Mouse (Mus musculus) left cerebral cortex, postnatal 25 days (tissue): ENCODE data around the gene Erbb4. TPM values are rescaled to one million over a fixed set of nuclear protein-coding genes. Genes with fewer than 3 reads are reported as not detected.

ENCODE experiments used
- DNase-seq, 2 experiments: peaks; one replicate each; pipeline ENCODE4 v3.0.0; 2022; ENCODE audit warnings: low spot score in 2 of 2, mixed read lengths in 1 of 2
- intact Hi-C: fragments of 180-260 bp; cut with DNase I; formaldehyde crosslinking; loops from one replicate; pipeline ENCODE4 v1.15.1; 2025
- total RNA-seq, 2 experiments: library from RNA; stranded (reverse); gene quantifications; 2 replicates each; pipeline ENCODE4 v1.2.3; 2021

The Erbb4 gene
- total RNA-seq, 2 experiments from 2014 or later: 55.8 to 61.4 TPM

- DNase-seq: no peak
- intact Hi-C loops: no loop called here
These were observed 61.5 kb downstream of the Erbb4 start for GRCm38 (mm10) chr1:69046228-69046978.

- intact Hi-C loops: no loop called here
- no peak for DNase-seq
These were observed 80.0 kb downstream of the Erbb4 start for GRCm38 (mm10) chr1:69027816-69028215.

DNA sequence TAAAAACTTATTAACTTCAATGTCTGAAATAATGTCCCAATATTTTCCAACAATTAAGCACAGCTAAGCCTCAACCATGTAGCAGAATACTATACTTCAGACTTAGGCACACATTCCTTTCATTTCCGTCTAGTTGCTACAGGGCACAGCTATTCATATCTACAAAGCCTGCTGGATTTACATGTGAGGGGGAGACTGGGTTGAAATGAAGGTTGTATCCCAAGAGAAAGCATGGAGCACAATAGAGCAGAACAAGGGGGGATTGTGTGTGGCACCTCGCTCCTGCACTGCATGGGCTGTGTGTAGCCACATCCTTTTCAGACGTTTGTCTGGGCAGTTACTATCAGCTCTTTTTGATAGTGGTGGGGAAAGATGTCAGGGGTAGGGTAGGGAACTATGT, 83.0 kb downstream of the Erbb4 start:
- intact Hi-C loops: no loop called here
- no peak for DNase-seq

- DNase-seq: no peak
- intact Hi-C loops: loop anchor here (1.0 kb wide), 1 partner anchor 11 kb away; no protein-coding TSS in a partner anchor
These were observed 84.5 kb downstream of the Erbb4 start for GRCm38 (mm10) chr1:69023157-69023925.

DNA sequence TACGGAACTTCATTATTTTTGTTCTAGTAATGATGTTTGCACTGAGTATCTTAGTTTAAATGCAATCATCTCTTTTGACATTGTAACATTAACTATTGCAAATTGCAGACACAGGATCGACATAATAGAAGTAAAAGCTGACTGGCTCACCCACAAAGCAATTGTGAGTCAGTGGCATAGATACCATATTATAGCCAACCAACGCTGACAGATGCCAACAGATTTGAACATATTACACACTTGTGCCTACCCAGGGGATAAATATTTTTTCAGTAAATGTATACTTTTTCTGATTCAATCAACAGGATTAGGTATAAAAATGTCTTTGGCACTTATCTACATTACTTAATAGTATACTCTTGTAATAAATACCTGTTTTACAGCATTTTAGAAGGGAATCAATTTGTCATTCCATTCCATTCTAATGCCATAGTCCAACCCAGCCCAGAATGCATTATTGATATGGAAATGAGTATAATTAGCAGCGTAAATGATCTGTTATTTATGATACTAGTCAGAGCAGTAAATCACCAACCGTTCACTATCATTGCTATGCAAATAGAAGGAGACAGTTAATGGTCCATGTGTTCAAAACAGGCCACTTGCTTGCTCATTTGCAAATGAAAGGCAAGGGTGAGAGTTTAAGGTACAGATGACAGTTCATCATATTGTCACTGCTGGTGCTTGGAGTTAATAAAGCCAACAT, 97.9 kb downstream of the Erbb4 start:
- intact Hi-C loops: no loop called here

DNA sequence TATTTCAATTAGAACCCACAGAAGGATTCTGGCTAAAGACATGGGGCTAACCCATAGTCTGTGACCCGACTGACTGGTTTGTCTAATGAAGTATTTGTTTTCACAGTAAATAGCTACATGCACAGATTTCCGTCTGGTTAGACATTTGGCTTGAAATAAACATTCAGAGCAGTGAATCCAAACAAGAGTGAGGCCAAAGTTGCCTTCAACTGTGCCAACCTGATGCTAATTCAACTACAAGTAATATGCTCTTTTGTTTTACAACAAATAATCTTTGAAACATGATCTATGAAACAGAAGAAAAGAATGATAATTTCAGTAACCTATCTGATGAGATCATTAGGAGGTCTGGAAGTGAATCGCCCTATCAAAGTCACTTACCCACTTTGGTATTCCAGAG, 106.5 kb downstream of the Erbb4 start:
- DNase-seq: no peak
- intact Hi-C loops: no loop called here

More for the DNA sequence above, 97.9 kb downstream of the Erbb4 start:
- no peak for DNase-seq

DNA sequence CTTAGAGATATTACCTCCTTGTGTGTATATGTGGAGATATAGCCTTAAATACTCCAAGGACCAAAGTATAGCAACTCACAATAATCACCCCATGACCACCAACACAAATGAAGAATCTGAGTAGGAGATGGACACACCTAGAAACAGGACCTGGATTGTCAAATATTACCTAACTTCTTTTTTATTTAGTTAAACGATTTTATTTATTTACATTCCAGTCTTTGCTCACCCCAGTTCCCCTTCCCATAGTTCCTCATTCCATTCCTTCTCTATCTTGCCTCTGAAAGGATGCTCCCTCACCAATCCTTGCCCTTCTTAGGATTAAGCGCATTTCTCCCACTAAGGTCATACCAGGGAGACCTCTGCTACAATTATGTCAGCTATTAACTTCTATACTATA, 128.6 kb downstream of the Erbb4 start:
- intact Hi-C loops: no loop called here
- no peak for DNase-seq

GRCm38 (mm10) chr1:68978571-68978970, 129.3 kb downstream of the Erbb4 start:
- no peak for DNase-seq
- intact Hi-C loops: no loop called here

GRCm38 (mm10) chr1:68973355-68974127, 134.3 kb downstream of the Erbb4 start:
- DNase-seq: no peak
- intact Hi-C loops: no loop called here

DNA sequence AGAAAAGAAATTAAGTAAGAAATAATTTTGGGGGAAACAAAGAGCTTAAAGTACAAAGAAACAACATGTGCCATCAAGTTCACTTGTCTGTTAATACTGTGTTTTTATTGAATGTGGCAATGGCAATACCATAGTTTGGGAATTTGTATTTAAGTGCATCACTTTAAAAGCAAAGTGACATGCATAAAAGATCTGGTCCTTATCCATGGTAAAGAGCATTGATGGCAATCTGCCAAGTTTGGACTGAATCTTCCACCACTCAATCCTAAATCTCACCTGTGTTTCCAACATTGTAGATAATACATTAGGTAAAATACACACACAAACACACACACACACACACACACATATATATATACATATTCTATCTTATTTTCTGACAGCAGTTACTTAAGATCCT, 143.7 kb downstream of the Erbb4 start:
- intact Hi-C loops: no loop called here
- no peak for DNase-seq

GRCm38 (mm10) chr1:68961365-68962116, 146.3 kb downstream of the Erbb4 start:
- intact Hi-C loops: no loop called here
- DNase-seq: no peak

- DNase-seq: no peak
- intact Hi-C loops: no loop called here
These were observed 150.9 kb downstream of the Erbb4 start for GRCm38 (mm10) chr1:68956766-68957533.

DNA sequence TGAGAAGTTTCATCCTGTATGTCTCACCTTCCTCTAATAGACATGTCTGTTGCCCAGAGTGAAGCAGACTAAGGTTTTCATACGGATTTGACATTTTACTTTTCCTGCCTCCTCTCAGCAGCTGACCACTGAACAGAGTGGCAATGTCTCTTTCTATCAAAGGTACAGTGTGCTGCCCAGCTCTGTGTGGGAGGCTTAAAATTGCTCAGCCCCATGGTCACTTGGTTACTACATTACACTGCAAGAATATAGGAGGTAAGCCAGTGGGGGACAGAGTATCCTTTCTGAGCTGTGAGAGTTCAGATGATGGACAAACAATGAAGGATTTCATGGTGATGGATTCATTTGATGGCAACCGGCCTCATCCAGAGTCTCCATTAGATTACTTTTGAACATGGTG, 152.4 kb downstream of the Erbb4 start:
- no peak for DNase-seq
- intact Hi-C loops: no loop called here

DNA sequence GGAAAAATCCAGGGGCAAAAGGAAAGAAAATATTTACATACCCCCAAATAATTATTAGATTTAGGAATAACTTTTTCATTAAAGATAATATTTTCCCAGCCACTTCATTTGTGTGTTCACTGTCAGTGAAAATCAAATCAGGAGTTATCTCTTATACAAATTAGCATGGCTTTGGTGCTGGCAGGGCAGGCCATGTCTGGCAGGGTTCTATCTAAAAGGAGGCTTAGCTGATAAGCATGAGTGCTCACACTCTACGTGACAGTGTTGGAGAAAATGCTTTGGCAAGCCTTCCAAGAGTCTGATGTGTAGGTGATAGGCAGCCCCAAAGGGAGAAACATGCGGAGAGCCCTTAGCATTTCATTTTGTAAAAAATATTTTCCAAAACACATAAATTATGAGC, 164.7 kb downstream of the Erbb4 start:
- intact Hi-C loops: no loop called here

GRCm38 (mm10) chr1:68934804-68935203, 173.1 kb downstream of the Erbb4 start:
- intact Hi-C loops: no loop called here

More for the DNA sequence above, 164.7 kb downstream of the Erbb4 start:
- DNase-seq: no peak

GRCm38 (mm10) chr1:68933330-68934065, 174.4 kb downstream of the Erbb4 start:
- DNase-seq: no peak
- intact Hi-C loops: no loop called here

More at GRCm38 (mm10) chr1:68934804-68935203, 173.1 kb downstream of the Erbb4 start:
- no peak for DNase-seq

DNA sequence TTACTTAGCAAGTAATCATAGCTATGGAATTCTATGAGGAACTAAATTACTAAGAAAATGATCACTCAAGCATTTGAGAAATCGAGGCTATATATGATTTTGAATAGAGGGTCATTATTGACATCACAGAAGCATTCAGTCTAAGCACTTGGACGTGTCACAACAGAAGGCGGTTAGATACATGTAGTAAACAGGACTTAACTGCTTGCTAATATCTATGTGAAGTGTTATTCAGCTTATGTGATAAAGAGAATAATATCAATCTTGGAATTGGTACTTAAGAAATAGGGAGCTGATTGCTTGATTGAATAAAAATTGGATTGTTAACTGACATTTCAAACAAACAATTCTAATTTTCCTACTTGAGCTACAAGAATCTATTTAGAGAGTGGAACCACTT, 190.0 kb downstream of the Erbb4 start:
- DNase-seq: no peak
- intact Hi-C loops: no loop called here

DNA sequence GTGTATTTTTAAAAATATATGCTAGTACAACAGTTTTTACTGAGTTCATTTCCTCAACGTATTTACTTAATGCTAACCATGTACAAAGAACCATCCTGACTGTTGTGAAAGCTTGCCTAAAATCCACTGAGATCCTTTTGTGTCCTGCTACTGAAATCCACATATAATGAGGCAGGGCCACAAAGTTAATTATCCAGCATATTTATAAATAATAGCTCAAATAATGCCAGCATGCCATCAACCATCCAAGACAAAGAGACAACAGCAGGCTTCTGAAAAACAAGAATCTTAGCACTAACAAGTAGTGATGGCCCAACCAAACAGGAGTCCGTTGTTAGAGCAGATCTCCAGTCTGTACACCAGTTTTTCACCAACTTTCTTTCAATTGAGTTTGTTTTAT, 215.8 kb downstream of the Erbb4 start:
- intact Hi-C loops: no loop called here
- no peak for DNase-seq
